Mouse (Mus musculus) hindbrain, embryonic 12.5 days (tissue): ENCODE measurements around the gene Bicd2. TPM values are rescaled to one million over a fixed set of nuclear protein-coding genes. Genes with fewer than 3 reads are reported as not detected.
A peak's percentile ranks its signal among the peaks of the same experiment; 100 is the strongest.

Source experiments
- ATAC-seq: fragments of 200-750 bp; cut with Nextera tagmentation; 2 replicates; pipeline ENCODE4 v1.8.0; 2017; ENCODE audit warnings: moderate TSS enrichment; ENCODE audit not compliant: low FRiP score
- H3K27ac ChIP-seq: fragments of 300-500 bp; sonication (generic); 2 replicates; pipeline ENCODE4 v1.5.1; 2016; ENCODE audit warnings: mild to moderate bottlenecking
- H3K27me3 ChIP-seq: fragments of 300-500 bp; sonication (generic); 2 replicates; pipeline ENCODE4 v1.6.1; 2016; ENCODE audit warnings: mild to moderate bottlenecking
- H3K36me3 ChIP-seq: fragments of 300-500 bp; sonication (generic); 2 replicates; pipeline ENCODE4 v1.6.1; 2016; ENCODE audit warnings: mild to moderate bottlenecking
- H3K4me1 ChIP-seq: fragments of 300-500 bp; sonication (generic); 2 replicates; pipeline ENCODE4 v1.6.1; 2016
- H3K4me2 ChIP-seq: fragments of 300-500 bp; sonication (generic); replicated peaks from 2 replicates; pipeline ENCODE4 v1.6.1; 2016; ENCODE audit warnings: mild to moderate bottlenecking
- H3K4me3 ChIP-seq: fragments of 300-500 bp; sonication (generic); 2 replicates; pipeline ENCODE4 v1.5.1; 2016; ENCODE audit warnings: mild to moderate bottlenecking
- H3K9ac ChIP-seq: fragments of 300-500 bp; sonication (generic); 2 replicates; pipeline ENCODE4 v1.6.1; 2016; ENCODE audit warnings: mild to moderate bottlenecking, moderate library complexity
- H3K9me3 ChIP-seq: fragments of 300-500 bp; sonication (generic); replicated peaks from 2 replicates; pipeline ENCODE4 v1.6.1; 2016; ENCODE audit warnings: mild to moderate bottlenecking
- WGBS: fragments of 180-500 bp; shearing (Covaris S2); methylation state at CpG from one replicate; pipeline ENCODE4 v1.1.7; 2016; 5-methylcytosine and 5-hydroxymethylcytosine counted together
- polyA plus RNA-seq: library from polyadenylated mRNA; unstranded; fragments of >200 nt; fragmentation: Nextera tagmentation; extraction: Ambion mirVana; gene quantifications from 2 replicates; pipeline ENCODE4 v1.2.1, GENCODE M21; 2016

Bicd2 gene
- polyA plus RNA-seq, 1 experiment from 2014 or later = 40.7 TPM

GRCm38 (mm10) chr13:49311642-49312041 is 29.7 kb upstream of the Bicd2 start:
- no peaks in the 10 kb centered on the region for H3K9me3 ChIP-seq
- H3K27me3 ChIP-seq = 0 out of 2 replicates have a peak, but pooled peaks cover 3% of the 10 kb centered on the region
- no peak overlapping the region for H3K4me3 ChIP-seq
- 88% methylated on average over 7 of the region's 7 CpGs for WGBS
- ATAC-seq = no peak
- H3K27ac ChIP-seq = no peak overlapping the region
- H3K9ac ChIP-seq = no peak overlapping the region
- H3K4me2 ChIP-seq = no peak overlapping the region
- H3K36me3 ChIP-seq = no peaks in the 10 kb centered on the region
- peaks cover 12% of the 10 kb centered on the region for H3K4me1 ChIP-seq

DNA sequence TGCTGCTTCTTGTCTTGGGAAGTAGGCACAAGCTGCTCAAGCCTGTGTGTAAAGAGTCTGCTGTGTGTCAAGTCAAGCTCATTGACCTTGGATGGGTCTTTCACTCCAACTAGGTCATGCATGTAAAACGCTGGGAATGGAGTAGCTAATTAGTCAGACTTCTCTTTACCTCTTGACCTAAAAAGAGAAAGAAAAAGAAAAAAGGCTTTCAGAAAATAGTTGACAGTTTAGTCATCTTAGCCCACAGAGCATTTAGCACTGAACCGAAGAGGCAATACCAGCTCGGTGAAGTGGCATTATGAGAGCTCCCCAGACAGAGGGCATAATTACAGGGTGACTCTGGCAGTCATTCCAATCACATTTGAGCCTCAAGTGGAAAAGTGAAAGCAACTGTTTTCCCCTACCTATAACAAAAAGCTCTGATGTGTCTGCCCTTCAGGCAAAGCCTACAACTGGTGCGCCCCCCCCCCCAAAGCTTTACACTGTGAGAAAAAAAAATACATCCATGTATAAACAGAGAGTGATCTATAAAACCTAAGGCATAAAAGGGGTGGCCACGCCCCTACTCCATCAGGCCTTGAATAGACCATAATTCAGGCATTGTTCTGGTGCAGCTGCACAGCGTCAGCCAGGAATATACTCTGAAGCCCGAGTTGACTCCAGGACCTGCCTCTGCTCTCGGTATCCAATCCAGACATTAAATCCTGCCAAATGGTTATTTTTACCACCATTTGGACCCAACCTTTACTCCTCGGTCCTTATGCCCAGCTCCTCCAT is 24.8 kb upstream of the Bicd2 start:
- Histone ChIP-seq H3K27me3 (peaks cover 29% of the 10 kb centered on the region), H3K36me3 (no peaks in the 10 kb centered on the region), H3K27ac (no peak overlapping the region; the same call in 1 of the 2 replicates), H3K9me3 (no peaks in the 10 kb centered on the region), H3K4me3 (no peak overlapping the region), H3K4me2 (no peak overlapping the region), H3K4me1 (peaks cover 34% of the 10 kb centered on the region), H3K9ac (no peak overlapping the region)
- no peak for ATAC-seq
- 36% methylated on average over 9 of the region's 9 CpGs for WGBS

DNA sequence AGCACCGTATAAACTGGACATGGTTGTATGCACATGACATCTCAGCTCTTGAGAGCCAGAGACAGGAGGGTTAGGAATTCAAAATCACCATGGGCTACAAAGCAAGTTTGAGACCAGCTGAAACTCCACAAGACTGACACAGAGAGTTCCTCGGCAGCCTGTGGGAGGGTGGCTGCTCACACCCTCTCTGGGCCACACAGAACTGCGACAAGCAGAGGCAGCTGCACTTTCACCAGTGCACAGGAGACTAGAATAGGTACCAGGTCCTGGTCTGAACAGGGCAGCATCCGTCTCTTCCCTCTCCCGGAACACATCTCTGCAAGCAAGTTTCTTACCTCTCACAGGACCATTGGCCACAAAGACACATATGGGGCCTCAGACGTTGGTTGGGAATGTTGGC is 23.9 kb upstream of the Bicd2 start:
- Histone ChIP-seq H3K4me1 (peaks cover 40% of the 10 kb centered on the region), H3K4me3 (no peak overlapping the region), H3K4me2 (no peak overlapping the region), H3K36me3 (no peaks in the 10 kb centered on the region), H3K27me3 (peaks cover 38% of the 10 kb centered on the region), H3K9me3 (no peaks in the 10 kb centered on the region), H3K9ac (no peak overlapping the region), H3K27ac (no peak overlapping the region)
- 63% methylated on average over 6 of the region's 6 CpGs for WGBS
- ATAC-seq = no peak

DNA sequence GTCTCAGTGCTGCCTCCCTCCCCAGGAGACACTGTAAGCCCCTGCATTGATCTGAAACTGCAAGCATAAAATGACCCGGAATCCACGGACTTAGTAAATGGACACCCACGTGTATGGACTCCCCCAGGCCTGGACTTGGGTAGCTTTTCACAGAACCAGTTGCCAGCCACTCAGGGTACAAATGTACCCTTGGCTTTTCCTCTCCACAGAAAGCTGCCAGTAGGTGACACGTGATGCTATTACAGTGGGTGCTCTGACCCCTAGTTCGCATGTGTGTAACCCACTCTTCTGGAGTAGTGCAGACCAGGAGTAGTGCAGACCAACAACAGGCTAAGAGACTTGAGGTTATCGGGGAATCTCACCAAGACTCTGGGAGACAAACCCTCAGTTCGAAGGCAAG is 23.5 kb upstream of the Bicd2 start:
- peaks cover 40% of the 10 kb centered on the region for H3K4me1 ChIP-seq
- H3K4me2 ChIP-seq = no peak overlapping the region
- ATAC-seq = no peak
- H3K9ac ChIP-seq = no peak overlapping the region
- H3K36me3 ChIP-seq = no peaks in the 10 kb centered on the region
- peaks cover 42% of the 10 kb centered on the region for H3K27me3 ChIP-seq
- H3K9me3 ChIP-seq = no peaks in the 10 kb centered on the region
- WGBS = 83% methylated on average over 7 of the region's 7 CpGs
- no peak overlapping the region for H3K4me3 ChIP-seq
- no peak overlapping the region for H3K27ac ChIP-seq

DNA sequence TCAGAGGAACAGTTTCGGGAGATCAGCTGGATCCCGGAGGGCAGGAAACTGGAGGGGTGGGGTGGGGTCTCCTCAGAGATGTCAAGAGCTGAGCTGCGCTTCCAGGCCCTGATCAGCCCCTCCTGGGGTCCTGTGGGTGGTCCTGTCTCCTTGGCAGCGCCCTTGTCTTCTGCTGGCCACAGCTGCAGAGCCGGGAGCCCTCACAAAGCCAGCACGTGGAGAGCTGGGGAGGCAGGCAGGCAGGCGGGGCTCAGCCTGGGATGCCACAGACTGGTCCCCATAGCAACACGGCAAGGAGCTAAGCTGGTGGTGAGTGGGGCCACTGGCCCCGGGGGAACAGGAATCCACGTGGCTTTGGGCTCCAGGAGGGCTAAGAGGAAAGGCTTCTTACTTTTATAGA is 21.3 kb upstream of the Bicd2 start, which contains the start of gene Fgd3:
TSS of gene Fgd3 (minus strand) at position 272 of the 400 bp plus-strand sequence.
- Histone ChIP-seq H3K27me3 (peaks cover 58% of the 10 kb centered on the region), H3K4me1 (peaks cover 40% of the 10 kb centered on the region), H3K27ac (peak within 1 kb of the TSS; percentile 57; the same call in 1 of the 2 replicates), H3K36me3 (no peaks in the 10 kb centered on the region), H3K9me3 (no peaks in the 10 kb centered on the region), H3K9ac (peak within 1 kb of the TSS; percentile 49), H3K4me2 (peak within 1 kb of the TSS; percentile 58), H3K4me3 (peak within 1 kb of the TSS; percentile 28)
- peak; percentile 94 for ATAC-seq
- WGBS = 3% methylated on average over 10 of the region's 10 CpGs

- Histone ChIP-seq H3K4me3 (peak overlapping the region; percentile 28; the same call in 1 of the 2 replicates), H3K27me3 (peaks cover 58% of the 10 kb centered on the region), H3K9ac (no peak overlapping the region), H3K27ac (0 out of 2 replicates have a peak overlapping the region, but pooled peaks have one; percentile 57), H3K9me3 (no peaks in the 10 kb centered on the region), H3K4me2 (peak overlapping the region; percentile 58), H3K36me3 (no peaks in the 10 kb centered on the region), H3K4me1 (peaks cover 40% of the 10 kb centered on the region)
- 74% methylated on average over 1 of the region's 1 CpGs for WGBS
- ATAC-seq = peak; percentile 27
Measured at GRCm38 (mm10) chr13:49320514-49320913, 20.9 kb upstream of the Bicd2 start.

DNA sequence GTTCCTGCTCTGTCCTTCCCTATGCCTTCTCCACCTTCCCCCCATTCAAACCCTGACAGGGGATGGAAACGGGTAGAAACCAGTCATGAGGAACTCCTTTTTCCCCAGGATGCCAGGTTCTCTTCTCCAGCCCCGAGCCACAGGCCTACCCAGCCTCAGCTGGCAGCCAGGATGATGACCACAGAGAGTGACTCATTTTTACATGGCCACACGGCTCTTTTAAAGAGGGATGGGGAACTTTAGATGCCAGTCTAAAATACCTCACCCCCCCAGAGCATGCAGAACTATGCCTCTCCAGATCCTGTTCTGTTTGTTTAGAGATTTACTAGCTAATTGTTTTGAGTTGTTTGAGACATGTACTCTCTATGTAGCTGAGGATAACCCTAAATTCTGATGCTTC is 19.9 kb upstream of the Bicd2 start:
- Histone ChIP-seq H3K27ac (no peak overlapping the region), H3K9ac (no peak overlapping the region), H3K27me3 (peaks cover 65% of the 10 kb centered on the region), H3K9me3 (no peaks in the 10 kb centered on the region), H3K4me3 (no peak overlapping the region), H3K4me2 (no peak overlapping the region), H3K36me3 (no peaks in the 10 kb centered on the region), H3K4me1 (peaks cover 39% of the 10 kb centered on the region)
- 64% methylated on average over 3 of the region's 3 CpGs for WGBS
- ATAC-seq = no peak

DNA sequence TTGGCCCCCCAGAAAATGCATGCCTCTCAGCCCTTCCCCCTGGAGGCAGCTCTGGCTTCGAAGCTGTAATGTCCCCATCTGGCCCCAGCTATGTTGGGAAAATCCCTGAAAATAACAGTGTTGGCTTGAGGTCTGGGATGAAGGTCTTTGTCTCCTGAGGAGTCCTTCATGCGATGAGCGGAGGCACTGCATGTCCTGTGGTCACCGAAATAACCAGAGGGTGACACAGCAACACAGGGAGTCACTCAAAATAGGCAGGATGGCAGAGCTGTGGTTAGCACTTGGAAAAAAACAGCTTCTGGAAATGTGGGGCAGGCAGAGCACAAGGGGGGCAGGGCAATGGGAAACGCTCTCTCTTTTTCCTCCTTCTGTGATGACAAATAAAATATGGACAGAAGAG is 19.2 kb upstream of the Bicd2 start:
- Histone ChIP-seq H3K4me3 (no peak overlapping the region), H3K36me3 (no peaks in the 10 kb centered on the region), H3K27me3 (peaks cover 65% of the 10 kb centered on the region), H3K4me1 (peaks cover 33% of the 10 kb centered on the region), H3K27ac (no peak overlapping the region), H3K9ac (no peak overlapping the region), H3K9me3 (no peaks in the 10 kb centered on the region), H3K4me2 (no peak overlapping the region)
- WGBS = 87% methylated on average over 5 of the region's 5 CpGs
- no peak for ATAC-seq

GRCm38 (mm10) chr13:49322739-49323138 is 18.6 kb upstream of the Bicd2 start:
- Histone ChIP-seq H3K4me2 (no peak overlapping the region), H3K36me3 (no peaks in the 10 kb centered on the region), H3K9ac (no peak overlapping the region), H3K9me3 (no peaks in the 10 kb centered on the region), H3K4me3 (no peak overlapping the region), H3K4me1 (peaks cover 33% of the 10 kb centered on the region), H3K27ac (no peak overlapping the region), H3K27me3 (peaks cover 61% of the 10 kb centered on the region)
- WGBS = 93% methylated on average over 5 of the region's 5 CpGs
- no peak for ATAC-seq

DNA sequence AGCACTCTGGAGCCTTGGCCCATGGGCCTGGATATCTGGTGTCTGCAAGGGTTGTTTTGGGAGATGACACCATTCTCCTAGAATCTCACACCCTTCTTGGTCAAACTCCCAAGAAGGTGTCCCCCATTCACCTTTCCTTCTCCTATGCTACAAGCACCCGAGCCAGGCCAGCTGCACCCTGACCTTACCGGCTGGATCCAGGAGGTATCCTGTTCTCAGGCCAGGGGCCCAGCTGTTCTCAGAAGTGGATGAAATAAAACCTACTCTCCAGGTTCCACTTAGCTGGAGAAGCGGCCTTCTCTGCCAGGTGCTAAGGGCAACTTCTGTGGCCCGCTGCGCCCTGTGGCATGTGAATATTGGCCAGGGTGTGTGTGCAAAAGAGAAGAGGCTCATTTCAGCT is 16.5 kb upstream of the Bicd2 start:
- Histone ChIP-seq H3K9me3 (no peaks in the 10 kb centered on the region), H3K4me3 (no peak overlapping the region), H3K27me3 (peaks cover 46% of the 10 kb centered on the region), H3K4me1 (peaks cover 18% of the 10 kb centered on the region), H3K36me3 (no peaks in the 10 kb centered on the region), H3K9ac (no peak overlapping the region), H3K4me2 (no peak overlapping the region), H3K27ac (no peak overlapping the region)
- WGBS = 87% methylated on average over 5 of the region's 5 CpGs
- no peak for ATAC-seq

GRCm38 (mm10) chr13:49326246-49327206 is 14.9 kb upstream of the Bicd2 start:
- peak; percentile 61; the same call in 1 of the 2 replicates for ATAC-seq
- 63% methylated on average over 6 of the region's 6 CpGs for WGBS
- Histone ChIP-seq H3K9me3 (no peaks in the 10 kb centered on the region), H3K9ac (no peak overlapping the region), H3K4me3 (no peak overlapping the region), H3K27ac (no peak overlapping the region), H3K4me2 (no peak overlapping the region), H3K36me3 (no peaks in the 10 kb centered on the region), H3K4me1 (peaks cover 5% of the 10 kb centered on the region), H3K27me3 (peaks cover 39% of the 10 kb centered on the region)

GRCm38 (mm10) chr13:49328101-49328500 is 13.3 kb upstream of the Bicd2 start:
- Histone ChIP-seq H3K36me3 (no peaks in the 10 kb centered on the region), H3K27me3 (peaks cover 24% of the 10 kb centered on the region), H3K4me2 (no peak overlapping the region), H3K27ac (no peak overlapping the region), H3K9ac (no peak overlapping the region), H3K4me3 (no peak overlapping the region), H3K4me1 (no peaks in the 10 kb centered on the region), H3K9me3 (no peaks in the 10 kb centered on the region)
- no peak for ATAC-seq
- WGBS = 89% methylated on average over 4 of the region's 4 CpGs
